Mouse (Mus musculus): Measurements from ENCODE around the gene Oard1.

Oard1 gene

GRCm38 (mm10) chr17:48436487-48436886 is 26.7 kb downstream of the Oard1 start:
- no peak for DNase-seq (ENCODE audit: low spot score)

DNA sequence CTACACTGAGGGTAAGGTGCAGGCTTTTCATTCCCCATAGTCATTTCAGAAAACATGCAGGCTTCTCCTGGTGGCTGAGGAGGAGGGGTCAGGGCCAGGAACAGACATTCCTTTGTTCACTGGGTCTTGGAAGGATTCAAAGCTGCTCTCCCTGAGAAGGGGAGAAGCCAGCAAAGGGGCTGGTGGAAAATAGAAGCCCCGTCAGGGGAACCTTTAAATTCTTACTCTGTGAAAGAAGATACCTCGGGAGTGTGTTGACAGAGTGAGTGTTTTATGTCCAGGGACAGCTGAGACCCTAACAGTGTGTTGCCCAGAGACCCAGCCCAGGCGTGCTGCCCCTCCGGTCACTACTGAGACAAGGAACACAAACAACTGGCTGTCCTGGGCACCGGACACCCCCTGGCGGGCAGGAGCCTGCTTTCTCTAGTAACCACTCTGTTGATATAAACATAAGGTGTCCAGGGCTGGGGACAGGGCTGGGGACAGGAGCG is 27.7 kb downstream of the Oard1 start:
- no peak for DNase-seq (ENCODE audit: low spot score)

DNA sequence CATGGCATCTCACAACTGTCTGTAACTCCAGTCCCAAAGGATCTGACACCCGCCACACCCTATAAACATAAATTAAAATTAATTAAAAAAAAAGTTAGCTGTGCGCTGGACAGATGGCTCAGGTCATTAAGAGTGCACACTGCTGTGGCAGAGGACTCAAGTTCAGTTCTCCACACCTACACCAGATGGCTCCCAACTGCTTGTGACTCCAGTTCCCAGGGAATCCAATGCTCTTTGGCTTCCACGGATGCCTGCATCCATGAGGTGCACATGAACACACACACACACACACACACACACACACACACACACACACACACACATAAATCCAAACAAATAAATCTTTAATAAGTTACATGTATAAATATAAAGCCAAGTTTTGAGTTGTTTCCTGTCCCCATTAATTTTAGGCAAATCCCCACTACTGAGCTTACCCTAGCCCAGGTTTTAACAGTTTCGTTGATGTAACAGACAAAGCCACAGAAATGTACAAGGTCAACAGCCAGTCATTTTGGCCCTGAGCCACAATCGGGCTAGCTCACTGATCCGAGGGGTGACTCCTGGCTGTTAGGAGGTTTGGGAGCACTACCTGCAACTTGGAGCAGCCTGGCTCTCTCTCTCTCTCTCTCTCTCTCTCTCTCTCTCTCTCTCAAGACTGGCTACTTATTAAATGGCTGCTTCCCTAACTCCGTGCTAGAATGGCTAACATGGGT is 33.1 kb downstream of the Oard1 start:
- no peak for DNase-seq (ENCODE audit: low spot score)

GRCm38 (mm10) chr17:48443542-48444145 is 33.8 kb downstream of the Oard1 start:
- DNase-seq (ENCODE audit: low spot score), result no peak

DNA sequence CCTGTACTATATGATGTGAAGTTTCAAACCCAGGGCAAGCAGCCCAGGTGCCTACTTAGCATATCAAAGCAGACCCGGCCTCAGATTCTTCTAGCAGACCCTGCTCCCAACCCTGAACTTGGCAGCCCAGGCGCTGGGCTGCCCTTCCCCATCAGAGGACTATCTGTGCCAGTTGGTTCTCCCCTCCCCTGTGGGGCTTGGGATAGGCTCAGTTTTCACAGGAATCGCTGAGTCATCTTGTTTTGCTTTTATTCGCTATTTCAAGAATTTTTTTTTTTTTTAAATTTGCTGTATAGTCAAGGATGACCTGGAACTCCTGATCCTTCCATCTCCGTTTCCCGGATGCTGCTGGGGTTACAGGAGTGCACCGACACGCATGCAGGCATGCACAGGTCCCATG is 37.9 kb downstream of the Oard1 start:
- DNase-seq (ENCODE audit: low spot score), result no peak

DNA sequence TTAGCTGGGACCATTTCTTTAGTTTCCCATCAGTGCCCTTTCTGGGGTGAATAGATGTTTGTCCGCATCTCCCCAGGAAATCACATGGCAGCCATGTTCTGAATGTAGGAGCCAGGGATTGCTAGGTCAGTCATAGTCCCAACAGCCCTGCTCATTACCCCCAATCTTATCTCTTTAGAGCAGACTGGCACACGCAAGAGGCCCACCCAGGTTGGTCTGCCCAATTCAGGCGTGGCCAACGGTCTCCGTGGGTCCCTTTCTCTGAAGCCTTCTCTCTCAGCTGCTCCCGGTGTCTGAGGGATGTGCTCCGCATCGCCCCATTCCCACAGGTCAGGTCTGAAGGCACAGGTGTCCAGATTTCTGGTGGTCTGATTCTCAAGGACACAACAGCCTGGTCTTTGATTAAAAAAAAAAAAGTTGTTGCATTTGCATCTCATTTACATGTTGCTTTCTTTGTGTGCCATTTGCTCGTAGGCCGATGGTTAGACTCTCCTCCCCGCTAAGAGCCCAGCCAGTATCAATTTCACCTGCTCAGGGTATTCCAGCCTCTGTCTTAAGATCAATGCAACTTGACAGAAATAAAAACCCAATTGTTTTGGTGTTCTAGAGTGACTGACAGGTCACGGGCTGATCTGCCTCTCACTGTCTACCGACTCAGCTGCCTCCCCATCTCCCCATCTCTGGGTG is 41.0 kb downstream of the Oard1 start:
- DNase-seq (ENCODE audit: low spot score), result no peak

- no peak for DNase-seq (ENCODE audit: low spot score)
Observed at GRCm38 (mm10) chr17:48451353-48451675, 41.5 kb downstream of the Oard1 start, which contains the start of gene Tspo2. Gene Tspo2 (minus strand): TSS chr17:48451522.

- no peak for DNase-seq (ENCODE audit: low spot score)
Observed at GRCm38 (mm10) chr17:48451753-48452444, 42.1 kb downstream of the Oard1 start.

GRCm38 (mm10) chr17:48453489-48453888 is 43.7 kb downstream of the Oard1 start:
- no peak for DNase-seq (ENCODE audit: low spot score)

- no peak for DNase-seq (ENCODE audit: low spot score)
Observed at GRCm38 (mm10) chr17:48454190-48454589, 44.4 kb downstream of the Oard1 start.

GRCm38 (mm10) chr17:48454688-48455087 is 44.9 kb downstream of the Oard1 start, which contains the start of gene Unc5cl:
Gene Unc5cl (plus strand): TSS chr17:48454901.
- no peak for DNase-seq (ENCODE audit: low spot score)

DNA sequence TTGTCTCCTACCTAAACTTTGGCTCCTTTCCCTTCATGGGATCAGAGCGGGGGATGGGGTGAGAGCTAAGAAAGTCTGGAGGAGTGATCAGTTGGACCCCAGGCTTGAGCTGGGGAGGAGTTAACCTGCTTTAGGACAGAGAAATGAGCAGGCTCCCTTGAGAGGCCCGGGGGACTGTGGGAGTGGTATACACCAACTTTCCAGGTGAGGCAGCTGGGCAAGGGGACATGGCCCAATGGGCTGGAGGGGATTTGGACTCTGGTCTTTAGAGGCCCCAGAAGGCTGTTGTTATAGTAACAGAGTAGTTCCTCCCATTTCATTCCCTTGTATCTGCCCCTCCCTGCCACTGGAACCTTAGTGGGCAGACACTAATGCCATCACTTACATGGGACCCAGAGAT is 46.1 kb downstream of the Oard1 start:
- DNase-seq (ENCODE audit: low spot score), result no peak

GRCm38 (mm10) chr17:48457971-48458653 is 48.3 kb downstream of the Oard1 start:
- DNase-seq (ENCODE audit: low spot score), result no peak

DNA sequence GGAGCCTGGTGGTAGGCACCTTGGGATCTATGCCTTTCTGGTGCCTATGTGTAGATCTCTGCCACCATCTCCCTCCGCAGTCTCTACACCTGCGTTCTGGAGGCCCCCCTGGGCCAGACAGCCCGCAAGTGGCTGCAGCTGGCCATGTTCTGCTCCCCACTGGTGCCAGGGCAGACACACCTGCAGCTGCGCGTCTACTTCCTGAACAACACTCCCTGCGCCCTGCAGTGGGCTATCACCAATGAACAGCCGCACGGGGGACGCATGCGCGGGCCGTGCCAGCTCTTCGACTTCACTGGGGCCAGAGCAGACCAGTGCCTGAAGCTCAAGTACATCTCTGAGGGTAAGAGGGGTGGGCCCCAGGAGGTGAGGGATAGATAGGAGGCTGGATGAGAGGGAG is 52.3 kb downstream of the Oard1 start:
- no peak for DNase-seq (ENCODE audit: low spot score)

DNA sequence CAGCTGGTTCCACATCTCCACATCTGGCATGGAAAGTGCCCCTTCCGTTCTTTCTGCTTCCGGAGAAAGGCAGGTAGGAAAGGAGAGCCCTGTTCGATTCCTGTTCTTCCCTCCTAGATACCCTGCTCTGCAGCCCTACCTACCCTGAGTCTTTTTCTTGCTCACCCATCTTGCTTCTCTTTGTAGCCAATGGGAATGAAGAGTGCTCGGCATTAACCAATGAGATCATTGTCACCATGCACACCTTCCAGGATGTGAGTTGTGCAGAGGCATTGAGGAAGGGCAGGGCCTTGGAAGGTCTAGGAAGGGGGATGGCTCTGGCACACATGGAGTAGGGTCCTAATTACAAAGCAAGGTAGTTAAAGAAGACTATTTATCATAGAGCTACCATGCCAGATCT is 53.6 kb downstream of the Oard1 start:
- DNase-seq (ENCODE audit: low spot score), result no peak
